Mouse (Mus musculus) adrenal gland, adult (tissue): Measurements from ENCODE around the gene Oprm1.

Source experiments
- DNase-seq, 2 experiments: peaks; one replicate each; pipeline ENCODE4 v3.0.0; 2022 to 2023; ENCODE audit warnings: low spot score in 1 of 2; ENCODE audit not compliant: inconsistent age in 2 of 2

Gene Oprm1

DNA sequence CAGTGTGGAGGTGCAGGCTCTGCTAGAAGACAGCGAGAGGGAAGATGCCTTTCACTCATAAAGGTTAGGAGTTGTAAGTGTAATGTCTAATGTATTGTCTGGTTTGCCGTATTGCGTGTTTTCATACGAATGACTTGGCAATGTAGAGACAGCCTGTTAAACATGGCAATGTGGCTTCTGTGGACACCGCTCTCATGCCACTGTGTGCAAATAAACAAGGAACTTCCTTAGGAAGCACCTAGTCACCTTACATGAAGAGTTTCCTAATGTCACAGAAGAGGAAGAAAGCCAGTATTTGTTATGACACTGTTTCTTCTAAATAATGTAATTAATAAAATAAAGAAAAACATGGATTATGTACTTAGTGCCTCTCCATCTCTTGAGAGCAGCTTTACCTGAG, 278.9 kb downstream of the Oprm1 start:
- no peak for DNase-seq

DNA sequence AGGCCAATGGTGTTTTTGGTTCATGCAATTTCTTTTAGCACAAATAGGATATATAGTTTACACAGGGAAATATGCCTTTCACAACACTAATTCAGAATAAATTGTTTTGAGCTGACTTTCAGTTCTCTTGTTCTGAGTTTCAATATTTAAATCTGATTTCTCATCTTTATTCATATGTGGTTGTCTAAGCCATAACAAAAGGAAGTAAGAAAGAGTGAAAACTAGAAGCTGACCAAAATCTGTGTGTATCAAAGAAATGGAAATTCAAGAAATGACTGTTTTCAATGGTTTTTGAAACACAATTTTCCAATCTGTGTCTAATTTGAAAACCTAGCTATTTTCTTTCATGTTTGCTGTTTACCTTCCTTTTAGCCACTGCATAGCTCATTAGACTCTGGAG, 282.7 kb downstream of the Oprm1 start:
- DNase-seq = no peak

DNA sequence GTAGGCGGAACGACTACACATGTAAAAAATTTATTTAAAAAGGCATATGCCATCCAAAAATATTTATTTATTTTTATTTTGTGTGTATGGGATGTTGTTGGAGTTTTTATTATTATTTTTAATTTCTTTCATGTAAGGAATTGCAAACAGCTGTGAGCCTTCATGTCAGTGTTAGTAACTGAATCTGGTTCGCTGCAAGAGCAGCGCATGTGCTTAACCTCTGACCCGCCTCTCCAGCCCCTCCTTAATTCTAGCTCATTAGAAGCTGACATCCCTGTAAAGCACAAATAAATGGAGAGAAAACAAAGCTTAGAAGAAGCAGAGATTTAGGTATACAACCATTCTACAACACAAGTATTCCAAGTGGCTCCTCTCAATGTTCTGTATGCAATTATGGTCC, 285.6 kb downstream of the Oprm1 start:
- no peak for DNase-seq

DNA sequence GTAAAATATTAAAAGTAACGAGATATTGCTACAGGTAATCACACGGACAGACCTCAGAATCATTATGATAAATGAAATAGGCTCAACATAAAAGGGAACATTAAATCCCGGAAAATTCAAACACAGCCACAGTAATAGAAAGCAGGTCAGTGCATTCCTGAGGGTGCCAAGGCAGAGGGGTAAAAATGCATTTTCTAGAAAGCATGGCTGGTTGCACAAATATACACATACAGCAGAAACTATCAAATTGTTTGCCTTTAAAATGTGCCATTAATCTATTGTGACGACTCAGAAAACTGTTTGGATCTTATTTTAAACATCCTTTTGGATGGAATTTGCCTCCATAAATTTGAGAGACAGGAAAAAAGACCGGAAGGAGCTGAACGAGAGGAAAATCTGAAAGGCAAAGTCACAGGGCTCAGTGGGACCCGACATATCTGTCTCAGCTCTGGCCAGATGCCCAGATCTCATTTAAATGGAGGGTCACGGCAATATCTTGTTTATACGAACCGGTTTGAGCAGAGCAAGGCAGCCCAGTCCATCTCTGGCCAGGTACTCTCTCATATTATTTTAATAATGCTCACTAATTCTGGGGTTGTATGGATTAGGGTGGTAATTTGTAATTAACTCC, 289.1 kb downstream of the Oprm1 start:
- no peak for DNase-seq

DNA sequence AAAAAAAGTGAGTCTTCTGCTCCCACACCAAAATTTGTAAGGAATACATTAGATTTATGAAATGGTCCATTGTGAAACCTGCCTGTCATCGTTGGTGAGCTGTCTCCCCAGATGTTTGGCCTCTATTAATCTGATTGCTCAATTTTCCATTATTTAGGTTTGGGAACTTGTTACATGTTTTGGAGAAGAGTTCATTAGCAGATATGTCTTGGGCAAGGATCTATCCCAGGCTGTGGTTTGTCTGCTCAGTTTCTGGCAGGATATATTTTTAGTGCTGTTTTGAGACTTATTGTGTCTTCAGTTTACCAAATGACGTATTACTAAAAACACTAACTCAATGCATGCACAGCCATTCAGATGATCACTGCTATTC, 289.6 kb downstream of the Oprm1 start:
- DNase-seq = no peak

DNA sequence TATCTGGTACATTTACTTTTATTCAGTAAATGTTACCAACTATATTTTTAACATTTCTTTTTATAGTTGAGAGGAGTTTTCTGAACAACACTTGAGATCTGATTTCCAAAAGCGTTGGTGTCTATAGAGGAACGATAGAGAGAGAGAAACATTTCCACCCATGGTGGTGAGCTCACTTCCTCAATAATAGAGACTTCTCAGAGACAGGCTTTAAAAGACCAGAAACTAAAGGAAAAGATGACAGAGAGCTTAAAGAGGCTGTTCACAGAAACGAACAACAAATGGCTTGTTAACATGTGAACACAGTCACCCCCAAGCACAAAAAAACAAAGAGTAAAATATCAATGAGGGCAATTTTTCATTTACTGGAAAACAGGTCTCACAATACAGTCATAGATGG, 291.6 kb downstream of the Oprm1 start:
- DNase-seq = no peak

DNA sequence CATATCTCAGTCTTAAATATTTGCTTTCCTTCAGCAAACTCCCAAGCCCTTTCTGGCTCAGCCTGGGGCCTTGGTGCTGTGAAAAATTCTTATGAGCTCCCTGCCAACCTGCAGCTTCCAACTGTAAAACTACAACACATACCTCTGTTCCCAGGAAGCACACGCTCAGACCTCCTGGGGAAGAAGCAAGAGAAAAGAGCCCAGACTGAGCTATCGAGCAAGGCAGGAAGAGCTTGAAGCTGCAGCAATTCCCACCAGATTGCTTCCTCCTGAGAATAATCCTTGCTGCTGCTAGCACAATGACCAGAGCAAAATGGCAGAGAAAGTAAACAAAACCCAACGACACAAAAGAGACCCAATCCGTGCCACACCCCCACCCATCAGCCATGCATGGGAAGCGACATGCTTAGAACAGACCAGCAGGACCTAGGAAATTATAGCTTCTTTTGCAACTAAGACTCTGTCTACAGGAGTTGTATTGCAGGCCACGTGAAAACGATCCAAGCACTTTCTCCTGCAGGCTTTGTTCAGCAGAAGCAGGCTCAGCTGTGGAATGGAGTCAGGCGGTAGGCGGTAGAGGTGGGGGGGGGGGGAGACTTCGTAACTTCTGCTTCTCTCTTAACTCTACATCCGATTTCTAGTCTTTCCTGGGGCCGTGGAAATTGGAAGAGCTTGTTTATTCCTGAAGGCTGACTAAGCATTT, 294.2 kb downstream of the Oprm1 start, which contains the start of gene Ipcef1:
Gene Ipcef1, minus strand, starts transcription at position 164 of the 703 bp plus-strand sequence.
- no peak for DNase-seq

DNA sequence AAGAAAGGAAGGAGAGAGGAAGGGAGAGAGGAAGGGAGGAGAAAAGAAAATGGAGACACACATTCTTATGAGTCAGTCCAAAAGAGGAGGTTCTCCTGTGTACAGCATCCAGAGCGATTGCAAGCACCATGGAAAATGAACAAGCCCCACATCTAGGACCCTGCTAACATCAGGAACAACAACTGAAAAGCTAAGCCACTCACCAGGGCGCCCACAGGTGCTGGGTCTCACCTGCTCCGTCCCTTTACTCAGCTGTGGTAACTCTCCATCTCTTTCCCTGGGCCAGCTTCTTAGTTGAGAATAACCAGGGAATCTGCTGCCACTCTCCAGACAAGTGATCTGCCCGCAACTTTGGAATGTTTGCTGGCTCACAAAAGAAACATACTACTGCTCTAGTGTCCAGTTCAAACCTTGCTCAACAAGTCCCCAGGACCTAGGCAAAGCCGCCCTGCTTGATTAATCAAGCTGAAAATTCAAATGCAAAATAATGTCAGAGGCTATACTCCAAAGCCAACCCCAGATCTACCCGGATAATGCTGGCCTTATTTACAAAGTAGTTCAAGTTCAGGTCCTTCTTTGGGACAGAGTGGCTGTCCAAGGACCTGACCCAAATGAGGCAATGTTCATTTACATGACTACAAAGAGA, 296.4 kb downstream of the Oprm1 start:
- no peak for DNase-seq

DNA sequence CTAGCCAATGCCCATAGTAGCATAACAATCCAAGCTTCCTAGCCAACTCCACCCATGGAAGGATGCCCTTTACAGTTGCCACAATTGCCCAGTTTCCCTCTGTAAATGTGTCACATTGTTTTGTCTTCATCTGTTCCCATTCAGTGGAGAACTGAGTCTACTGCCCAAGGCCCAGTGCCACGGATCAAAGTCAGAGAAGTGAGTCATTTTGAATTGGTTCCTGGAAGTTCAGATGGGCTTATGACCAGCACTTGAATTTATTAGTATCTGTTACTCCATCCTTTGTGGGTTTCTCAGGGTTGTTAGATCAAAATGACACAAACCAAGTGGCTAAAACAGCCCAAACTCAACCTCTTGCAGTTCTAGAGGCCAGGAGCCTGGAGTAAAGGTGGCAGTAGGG, 299.2 kb downstream of the Oprm1 start:
- peak in 1 of 2 experiments; percentile 67 for DNase-seq

DNA sequence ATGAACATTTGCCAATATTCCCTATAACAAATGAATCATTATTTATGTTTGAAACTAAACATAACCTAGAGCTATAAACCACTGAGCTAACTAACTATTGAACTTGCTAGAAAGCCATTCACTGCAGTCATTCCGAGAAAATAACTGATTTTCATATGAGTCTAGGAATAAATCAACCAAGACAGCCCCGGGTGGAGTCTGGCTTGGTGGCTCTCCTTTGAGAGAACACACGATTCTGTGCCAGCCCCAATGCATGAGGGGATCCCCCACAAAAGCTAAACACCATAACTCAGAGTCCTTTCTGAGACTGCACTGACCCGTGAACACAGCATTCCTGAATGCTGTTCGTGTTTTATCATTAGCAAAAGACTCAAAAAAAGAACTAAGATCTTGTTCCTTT, 302.0 kb downstream of the Oprm1 start:
- no peak for DNase-seq

DNA sequence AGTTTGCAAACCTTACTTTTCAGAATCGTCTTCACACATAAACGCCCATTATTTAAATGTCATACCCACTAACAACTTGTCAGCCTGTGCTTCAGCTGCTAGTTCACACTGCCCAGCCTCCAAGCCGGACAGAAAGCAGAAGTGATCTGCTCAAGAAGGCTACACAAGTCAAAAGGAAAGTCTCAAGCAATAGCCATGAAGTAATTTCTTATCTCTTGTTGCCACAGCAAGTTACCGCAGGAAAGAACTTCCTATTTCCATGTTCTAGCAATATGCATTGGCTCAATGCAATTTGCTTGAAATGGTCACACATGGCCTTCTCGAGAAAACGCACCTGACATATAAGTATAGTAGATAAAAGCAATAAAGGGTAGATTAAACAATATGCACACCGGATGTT, 304.7 kb downstream of the Oprm1 start:
- no peak for DNase-seq

DNA sequence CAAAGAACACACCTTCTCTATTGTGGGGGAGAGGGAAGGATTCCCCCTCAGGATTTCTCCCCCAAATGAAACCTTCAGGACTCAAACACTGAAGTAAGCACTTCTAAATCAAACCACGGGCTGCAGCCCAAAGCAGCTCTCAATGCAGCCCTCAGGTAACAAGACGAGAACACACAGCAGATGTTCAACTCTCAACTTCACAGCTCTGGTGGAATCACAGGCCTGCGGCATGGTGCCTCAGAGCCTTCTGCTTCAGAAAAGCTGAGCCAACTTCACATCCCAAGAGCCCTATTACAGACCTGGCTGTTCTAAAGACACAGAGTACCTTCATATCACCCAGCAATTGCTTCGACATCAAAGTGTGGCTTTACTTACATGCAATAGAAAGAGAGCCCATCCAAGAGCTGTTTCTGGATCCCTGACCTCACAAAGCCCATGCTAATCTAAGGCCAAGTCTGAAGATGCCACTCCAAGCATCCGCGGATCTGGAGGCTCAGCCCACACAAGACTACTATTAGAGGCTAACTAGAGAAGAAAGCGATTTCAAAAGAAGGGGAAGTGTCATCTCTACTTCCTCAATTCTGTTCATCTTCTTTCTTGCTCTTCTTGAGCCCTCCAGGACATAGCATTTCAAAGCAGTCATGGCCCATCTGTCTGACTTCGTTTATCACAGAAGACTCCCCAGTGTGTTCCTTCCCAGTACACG, 305.6 kb downstream of the Oprm1 start:
- DNase-seq = no peak

DNA sequence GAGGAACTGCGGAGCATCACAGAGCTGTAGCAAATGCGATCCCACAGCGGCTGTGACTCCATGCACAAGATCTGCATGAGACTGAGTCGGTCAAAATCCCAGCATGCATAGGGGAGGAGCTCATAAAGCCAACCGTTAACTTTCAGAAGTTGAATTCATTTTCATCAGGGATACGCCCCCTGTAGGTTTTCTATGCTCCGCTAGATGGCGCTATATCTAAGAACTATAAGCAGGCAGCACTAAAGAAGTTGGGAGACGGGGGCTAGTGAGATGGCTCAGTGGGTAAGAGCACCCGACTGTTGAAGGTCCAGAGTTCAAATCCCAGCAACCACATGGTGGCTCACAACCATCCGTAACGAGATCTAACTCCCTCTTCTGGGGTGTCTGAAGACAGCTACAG, 310.3 kb downstream of the Oprm1 start:
- peak in 1 of 2 experiments; percentile 49 for DNase-seq

DNA sequence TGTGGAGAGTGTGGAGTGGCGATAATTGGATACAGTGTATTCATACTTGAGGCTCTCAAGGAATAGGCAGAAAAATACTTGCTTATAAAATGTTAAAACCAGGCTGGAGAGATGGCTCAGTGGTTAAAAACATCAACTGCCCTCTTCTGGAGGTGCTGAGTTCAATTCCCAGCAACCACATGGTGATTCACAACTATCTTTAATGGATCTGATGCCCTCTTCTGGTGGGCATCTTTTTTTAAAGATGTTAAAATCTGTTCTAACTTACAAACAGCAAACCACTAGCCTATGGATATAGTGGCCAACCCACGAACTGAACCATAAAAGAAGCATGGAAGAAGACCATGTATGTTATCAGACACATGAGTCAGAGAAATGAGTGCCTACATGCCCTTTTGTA, 310.8 kb downstream of the Oprm1 start:
- no peak for DNase-seq

DNA sequence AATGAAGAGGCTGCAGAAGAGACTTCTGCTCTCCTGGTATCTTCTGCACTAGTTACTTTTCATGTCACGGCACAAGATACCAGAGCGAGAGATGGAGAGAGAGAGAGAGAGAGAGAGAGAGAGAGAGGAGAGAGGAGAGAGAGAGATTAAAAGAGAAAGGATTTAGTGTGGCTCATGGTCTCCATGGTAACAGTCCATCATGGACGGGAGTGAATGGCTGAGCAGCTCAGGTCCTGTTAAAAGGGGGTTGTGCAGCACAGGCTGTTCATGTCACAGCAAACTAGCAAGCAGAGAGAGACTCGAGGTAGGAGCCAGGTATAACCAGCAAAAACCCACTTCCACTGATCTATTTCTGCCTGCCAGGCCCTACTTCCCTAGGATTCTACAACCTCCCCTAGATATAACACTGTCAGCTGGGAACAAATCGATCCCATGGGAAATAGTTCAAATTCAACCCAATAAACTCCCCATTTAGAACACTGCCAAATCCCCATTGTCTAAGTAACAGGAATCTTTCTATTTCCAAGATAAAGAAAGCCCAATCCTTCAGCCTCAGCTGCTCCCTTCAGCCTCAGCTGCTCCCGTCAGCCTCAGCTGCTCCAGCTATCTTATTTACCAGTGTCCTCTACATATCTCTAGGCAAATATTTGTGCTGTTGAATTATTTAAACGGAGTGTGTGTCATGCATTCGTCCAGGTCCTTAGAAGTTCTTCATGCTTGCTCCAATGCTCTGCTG, 312.0 kb downstream of the Oprm1 start:
- no peak for DNase-seq

DNA sequence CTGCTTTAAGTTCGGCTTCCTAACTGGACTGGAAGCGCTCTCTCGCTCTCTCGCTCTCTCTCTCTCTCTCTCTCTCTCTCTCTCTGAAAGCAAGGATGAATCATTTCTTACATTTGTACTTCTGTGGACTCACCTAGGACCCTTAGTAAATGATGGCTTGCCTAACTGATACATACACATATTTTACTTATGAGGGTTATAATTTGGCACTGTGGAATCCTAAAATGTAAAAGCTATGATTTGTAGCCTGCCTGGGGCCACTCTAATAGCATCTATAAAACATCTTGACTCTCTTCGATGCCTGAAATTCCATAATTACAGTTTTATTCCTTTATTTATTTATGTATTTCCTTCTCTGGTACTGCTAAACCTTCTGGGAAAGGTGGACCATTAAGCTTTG, 312.6 kb downstream of the Oprm1 start:
- DNase-seq = no peak

DNA sequence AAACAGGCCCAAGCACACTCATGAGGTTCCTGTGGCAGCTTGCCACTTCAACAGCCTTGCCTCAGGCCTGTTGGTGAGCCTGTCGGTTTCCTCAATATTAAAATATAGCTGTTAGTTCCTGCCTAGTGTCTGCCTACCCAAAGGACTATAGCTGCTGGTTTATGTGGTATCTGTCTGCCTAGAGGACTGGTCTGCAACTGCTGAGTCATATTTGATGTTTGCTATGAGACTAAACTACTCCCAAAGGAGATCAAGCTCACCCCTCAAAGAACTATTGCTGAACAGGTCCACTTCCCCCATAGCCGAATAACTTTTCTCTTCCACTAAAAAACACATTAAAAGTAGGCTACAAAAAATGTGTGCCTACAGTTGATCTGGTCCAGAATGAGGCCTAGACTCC, 315.9 kb downstream of the Oprm1 start:
- DNase-seq = no peak

DNA sequence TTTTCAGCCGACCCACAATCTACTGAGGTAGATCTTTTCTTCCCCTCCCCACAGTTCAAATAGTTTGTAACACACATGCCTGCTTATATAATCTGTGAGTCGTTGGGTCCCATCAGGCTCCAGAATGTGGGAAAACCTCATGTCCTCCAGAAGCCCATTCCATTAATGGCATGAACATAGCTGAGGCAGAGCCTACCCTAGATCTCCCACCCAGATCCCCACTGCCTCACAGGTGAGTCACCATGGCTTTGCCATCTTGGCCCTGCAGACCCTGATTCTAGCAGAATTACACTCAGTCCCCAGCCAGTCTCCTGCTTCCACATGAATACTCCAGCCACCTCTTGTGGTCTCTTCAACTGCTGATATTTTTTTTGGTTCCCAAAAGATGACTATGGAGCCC, 317.4 kb downstream of the Oprm1 start:
- DNase-seq = no peak

DNA sequence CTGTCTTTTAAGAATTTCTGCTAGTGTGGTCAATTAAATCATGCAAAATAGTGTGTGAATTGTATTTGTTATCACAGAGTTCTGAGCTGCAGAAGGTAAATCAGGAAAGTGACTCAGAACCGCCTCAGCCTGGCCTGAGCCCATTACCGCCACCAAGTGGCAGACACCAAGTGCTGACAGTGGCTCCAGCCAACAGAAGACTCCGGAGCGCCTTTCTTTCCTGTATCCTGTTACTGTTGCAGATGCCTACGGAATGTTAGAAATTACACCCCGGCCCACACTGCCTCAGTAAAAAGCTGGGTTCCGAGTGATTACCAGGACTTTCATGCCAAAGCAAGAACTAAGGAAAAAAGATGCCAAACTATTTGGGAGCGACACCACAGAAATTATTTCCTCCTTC, 317.9 kb downstream of the Oprm1 start:
- peak; percentile 67 to 88 for DNase-seq

DNA sequence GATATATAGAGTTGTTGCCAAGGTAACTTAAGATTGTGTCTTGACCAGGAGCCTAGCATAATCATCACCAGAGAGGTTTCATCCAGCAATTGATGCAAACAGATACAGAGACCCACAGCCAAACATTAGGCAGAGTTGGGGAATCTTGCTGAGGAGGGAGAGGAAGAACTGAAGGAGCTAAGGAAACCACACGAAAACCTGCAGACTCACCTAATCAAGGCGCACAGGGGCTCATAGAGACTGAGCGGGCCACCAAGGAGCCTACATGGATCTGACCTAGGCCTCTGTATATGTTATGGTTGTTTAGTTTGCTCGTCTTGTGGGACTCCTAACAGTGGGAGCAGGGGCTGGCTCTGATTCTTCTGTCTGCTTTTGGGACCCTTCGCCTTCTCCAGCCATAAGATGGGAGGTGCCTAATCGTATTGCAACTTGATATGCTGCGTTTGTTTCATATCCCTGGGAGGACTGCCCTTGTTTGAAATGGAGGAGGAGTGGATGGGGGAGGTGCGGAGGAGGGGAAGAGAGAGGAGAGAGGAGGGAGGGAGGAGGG, 318.4 kb downstream of the Oprm1 start:
- no peak for DNase-seq

DNA sequence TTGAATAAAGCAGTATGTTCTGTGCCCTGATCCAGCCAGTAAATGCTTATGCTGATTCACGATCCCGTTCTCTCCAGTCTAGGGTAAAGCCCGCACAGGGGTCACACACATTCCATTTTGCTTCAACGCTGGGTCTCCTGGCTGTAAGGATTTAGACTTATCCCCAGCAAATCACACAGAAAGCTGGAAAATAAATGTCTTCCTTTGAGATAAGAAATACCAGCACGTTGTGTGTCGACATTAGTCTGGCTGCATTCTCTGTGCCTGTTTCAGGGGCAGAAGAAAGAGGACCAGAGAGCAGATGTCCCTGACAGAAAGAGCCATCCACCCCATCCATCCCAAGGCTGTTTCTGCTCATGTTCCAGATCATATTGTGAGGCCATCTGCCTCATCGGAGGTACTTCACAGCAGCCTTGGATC, 319.1 kb downstream of the Oprm1 start:
- DNase-seq = no peak
